Mouse (Mus musculus) testis, adult 2 months (tissue): ENCODE measurements around the gene Etl4.

ENCODE experiments used
- CTCF ChIP-seq: fragments of 200-500 bp; IDR thresholded peaks from 2 replicates; pipeline ENCODE4 v1.5.1; 2012; ENCODE audit warnings: low read depth, mild to moderate bottlenecking, inconsistent platforms, low read length, moderate library complexity; ENCODE audit not compliant: control insufficient read depth, insufficient read depth, insufficient replicate concordance
- POLR2A ChIP-seq: fragments of 200-500 bp; IDR thresholded peaks from 2 replicates; pipeline ENCODE4 v1.6.1; 2012; ENCODE audit warnings: low read depth, mild to moderate bottlenecking, inconsistent platforms, low read length, moderate library complexity; ENCODE audit not compliant: control insufficient read depth

DNA sequence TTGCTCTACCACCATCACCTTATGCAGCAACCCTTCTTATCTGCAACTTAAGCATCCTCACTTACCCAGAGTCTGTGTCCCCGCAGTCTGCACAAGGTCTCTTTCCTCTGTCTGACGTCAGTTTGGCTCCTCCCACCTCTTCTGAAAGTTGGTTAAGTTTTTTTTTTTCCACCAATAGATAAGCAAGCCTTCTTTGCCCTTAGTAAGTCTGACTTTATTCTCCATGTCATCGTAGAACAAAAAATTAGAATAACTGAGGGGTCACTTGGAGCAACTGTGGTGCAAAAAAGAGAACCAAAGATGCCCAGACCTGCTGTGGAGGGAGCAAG is 599.1 kb downstream of the Etl4 start:
- no peak for TF ChIP-seq CTCF
- no peak for TF ChIP-seq POLR2A
